Mouse (Mus musculus): ENCODE results near the gene Arhgef12.

DNA sequence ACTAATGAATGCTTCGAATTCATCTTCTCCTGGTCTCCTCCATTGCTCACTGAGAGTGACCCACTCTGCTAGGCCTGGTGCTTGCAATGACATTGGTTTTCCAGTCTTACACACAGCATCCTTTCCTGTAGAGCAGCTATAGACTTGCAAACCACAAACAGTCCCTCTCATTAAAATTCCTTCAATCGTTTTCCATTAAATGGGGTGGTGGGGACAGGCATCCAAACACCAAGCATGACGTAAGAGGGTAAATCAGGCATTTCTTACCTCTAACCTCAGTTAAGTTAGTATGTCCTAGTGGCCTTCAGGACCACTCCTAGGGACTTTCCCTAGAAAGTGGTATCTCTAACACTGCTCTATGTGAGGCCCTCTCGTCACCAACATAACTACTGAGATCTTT lies 41.8 kb downstream of the Arhgef12 start:
- no peak for TF ChIP-seq CTCF (IDR thresholded peaks at IDR 0.05; ENCODE audit: low read depth, low read length)
- no peak for TF ChIP-seq POLR2A (IDR thresholded peaks at IDR 0.05; ENCODE audit: extremely low read depth, insufficient read depth, low read length)
